Mouse (Mus musculus): ENCODE measurements around the gene Lyzl4. TPM values are rescaled to one million over a fixed set of nuclear protein-coding genes. Genes with fewer than 3 reads are reported as not detected.
A peak's percentile ranks its signal among the peaks of the same experiment; 100 is the strongest.

The Lyzl4 gene
- polyA plus RNA-seq, 1 experiment = not detected

GRCm38 (mm10) chr9:121677069-121677468 is 35.2 kb upstream of the Lyzl4 start:
- H3K27ac ChIP-seq (ENCODE audit: control insufficient read depth, insufficient read depth, low read depth, low read length, poor library complexity) = peak overlapping the region; percentile 20
- WGBS = 3% methylated on average over 4 of the region's 4 CpGs
- peaks cover 15% of the 10 kb centered on the region for H3K4me1 ChIP-seq (ENCODE audit: control insufficient read depth, insufficient read depth, low read length)
- TF ChIP-seq POLR2A (IDR thresholded peaks at IDR 0.05; ENCODE audit: borderline replicate concordance, control insufficient read depth, low read depth, low read length) = no peak
- TF ChIP-seq CTCF (IDR thresholded peaks at IDR 0.05; ENCODE audit: control insufficient read depth, insufficient read depth, low read length) = no peak
- peak overlapping the region; percentile 22 for H3K4me3 ChIP-seq (replicated peaks; ENCODE audit: control insufficient read depth, low read depth, low read length)

- no peak for TF ChIP-seq POLR2A (IDR thresholded peaks at IDR 0.05; ENCODE audit: borderline replicate concordance, control insufficient read depth, low read depth, low read length)
- no peak for TF ChIP-seq CTCF (IDR thresholded peaks at IDR 0.05; ENCODE audit: control insufficient read depth, insufficient read depth, low read length)
- peak overlapping the region; percentile 48 for H3K4me3 ChIP-seq (replicated peaks; ENCODE audit: control insufficient read depth, low read depth, low read length)
- 47% methylated on average over 2 of the region's 2 CpGs for WGBS
- H3K4me1 ChIP-seq (ENCODE audit: control insufficient read depth, insufficient read depth, low read length) = peaks cover 17% of the 10 kb centered on the region
- peak overlapping the region; percentile 70 for H3K27ac ChIP-seq (ENCODE audit: control insufficient read depth, insufficient read depth, low read depth, low read length, poor library complexity)
Measured at GRCm38 (mm10) chr9:121675556-121675955, 33.7 kb upstream of the Lyzl4 start.

- TF ChIP-seq CTCF (IDR thresholded peaks at IDR 0.05; ENCODE audit: control insufficient read depth, insufficient read depth, low read length) = no peak
- TF ChIP-seq POLR2A (IDR thresholded peaks at IDR 0.05; ENCODE audit: borderline replicate concordance, control insufficient read depth, low read depth, low read length) = peak; percentile 54; the same call in 1 of the 2 replicates
- H3K4me1 ChIP-seq (ENCODE audit: control insufficient read depth, insufficient read depth, low read length) = peaks cover 17% of the 10 kb centered on the region
- WGBS = 19% methylated on average over 9 of the region's 9 CpGs
- peak overlapping the region; percentile 42 for H3K4me3 ChIP-seq (replicated peaks; ENCODE audit: control insufficient read depth, low read depth, low read length)
- peak overlapping the region; percentile 70 for H3K27ac ChIP-seq (ENCODE audit: control insufficient read depth, insufficient read depth, low read depth, low read length, poor library complexity)
Measured at GRCm38 (mm10) chr9:121675011-121675410, 33.1 kb upstream of the Lyzl4 start.

DNA sequence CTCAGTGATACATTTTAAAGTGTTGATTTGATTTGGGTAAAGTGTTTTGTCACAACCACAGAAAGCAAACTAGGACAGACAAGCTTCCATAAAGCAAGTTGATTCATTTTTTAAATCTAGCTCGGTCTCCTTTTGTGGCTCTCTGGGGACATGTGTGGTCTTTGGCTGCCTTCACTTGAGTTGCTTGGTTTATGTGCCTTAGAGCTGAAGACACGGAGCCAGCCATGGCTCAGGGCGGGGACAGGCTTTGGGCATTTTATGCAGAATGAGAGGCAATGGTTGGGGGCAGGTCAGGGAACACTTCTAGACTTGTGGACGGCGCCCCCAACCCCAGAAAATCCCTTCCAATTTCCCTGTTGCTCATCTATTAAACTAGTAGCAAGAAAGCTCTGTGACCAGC is 31.8 kb upstream of the Lyzl4 start:
- no peak overlapping the region for H3K27ac ChIP-seq (ENCODE audit: control insufficient read depth, insufficient read depth, low read depth, low read length, poor library complexity)
- H3K4me1 ChIP-seq (ENCODE audit: control insufficient read depth, insufficient read depth, low read length) = peaks cover 19% of the 10 kb centered on the region
- TF ChIP-seq CTCF (IDR thresholded peaks at IDR 0.05; ENCODE audit: control insufficient read depth, insufficient read depth, low read length) (no peak), POLR2A (IDR thresholded peaks at IDR 0.05; ENCODE audit: borderline replicate concordance, control insufficient read depth, low read depth, low read length) (no peak)
- no peak overlapping the region for H3K4me3 ChIP-seq (replicated peaks; ENCODE audit: control insufficient read depth, low read depth, low read length)
- WGBS = 75% methylated on average over 5 of the region's 5 CpGs

GRCm38 (mm10) chr9:121672311-121672710 is 30.4 kb upstream of the Lyzl4 start:
- Histone ChIP-seq H3K4me3 (replicated peaks; ENCODE audit: control insufficient read depth, low read depth, low read length) (no peak overlapping the region), H3K4me1 (ENCODE audit: control insufficient read depth, insufficient read depth, low read length) (peaks cover 17% of the 10 kb centered on the region), H3K27ac (ENCODE audit: control insufficient read depth, insufficient read depth, low read depth, low read length, poor library complexity) (no peak overlapping the region)
- WGBS = 37% methylated on average over 5 of the region's 5 CpGs
- no peak for TF ChIP-seq POLR2A (IDR thresholded peaks at IDR 0.05; ENCODE audit: borderline replicate concordance, control insufficient read depth, low read depth, low read length)
- no peak for TF ChIP-seq CTCF (IDR thresholded peaks at IDR 0.05; ENCODE audit: control insufficient read depth, insufficient read depth, low read length)

DNA sequence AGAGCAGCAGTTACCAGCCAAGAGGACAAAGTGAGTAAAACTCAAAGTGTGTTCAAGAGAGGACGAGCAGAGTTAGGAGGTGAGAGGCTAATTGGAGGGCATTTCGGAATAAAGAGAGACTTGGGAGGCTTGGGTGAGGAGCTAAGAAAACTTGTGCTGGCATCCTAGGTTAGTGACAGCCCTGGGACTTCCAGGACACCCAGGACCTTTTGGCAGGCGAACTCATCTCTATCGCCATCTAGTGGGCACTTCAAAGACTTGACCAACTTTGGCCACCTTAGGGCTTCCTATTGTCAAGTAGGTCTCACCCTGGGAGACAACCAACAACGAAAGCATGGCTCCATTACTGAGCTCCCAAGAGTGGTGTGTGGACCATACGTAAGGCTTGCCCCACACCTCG is 29.4 kb upstream of the Lyzl4 start:
- Histone ChIP-seq H3K4me1 (ENCODE audit: control insufficient read depth, insufficient read depth, low read length) (peaks cover 11% of the 10 kb centered on the region; the same call in 1 of the 2 replicates), H3K4me3 (replicated peaks; ENCODE audit: control insufficient read depth, low read depth, low read length) (no peak overlapping the region), H3K27ac (ENCODE audit: control insufficient read depth, insufficient read depth, low read depth, low read length, poor library complexity) (no peak overlapping the region)
- TF ChIP-seq POLR2A (IDR thresholded peaks at IDR 0.05; ENCODE audit: borderline replicate concordance, control insufficient read depth, low read depth, low read length) (no peak), CTCF (IDR thresholded peaks at IDR 0.05; ENCODE audit: control insufficient read depth, insufficient read depth, low read length) (peak; percentile 77)
- 30% methylated on average over 7 of the region's 7 CpGs for WGBS

- TF ChIP-seq POLR2A (IDR thresholded peaks at IDR 0.05; ENCODE audit: borderline replicate concordance, control insufficient read depth, low read depth, low read length) (no peak), CTCF (IDR thresholded peaks at IDR 0.05; ENCODE audit: control insufficient read depth, insufficient read depth, low read length) (peak; percentile 76)
- Histone ChIP-seq H3K4me1 (ENCODE audit: control insufficient read depth, insufficient read depth, low read length) (peaks cover 10% of the 10 kb centered on the region; the same call in 1 of the 2 replicates), H3K4me3 (replicated peaks; ENCODE audit: control insufficient read depth, low read depth, low read length) (peak overlapping the region; percentile 65), H3K27ac (ENCODE audit: control insufficient read depth, insufficient read depth, low read depth, low read length, poor library complexity) (peak overlapping the region; percentile 33; the same call in 1 of the 2 replicates)
- under 1% methylated on average over 28 of the region's 28 CpGs for WGBS
Measured at GRCm38 (mm10) chr9:121669348-121669791, 27.5 kb upstream of the Lyzl4 start.

GRCm38 (mm10) chr9:121667822-121668221 is 25.9 kb upstream of the Lyzl4 start:
- no peak for TF ChIP-seq POLR2A (IDR thresholded peaks at IDR 0.05; ENCODE audit: borderline replicate concordance, control insufficient read depth, low read depth, low read length)
- no peak for TF ChIP-seq CTCF (IDR thresholded peaks at IDR 0.05; ENCODE audit: control insufficient read depth, insufficient read depth, low read length)
- Histone ChIP-seq H3K4me1 (ENCODE audit: control insufficient read depth, insufficient read depth, low read length) (peaks cover 6% of the 10 kb centered on the region; the same call in 1 of the 2 replicates), H3K27ac (ENCODE audit: control insufficient read depth, insufficient read depth, low read depth, low read length, poor library complexity) (peak overlapping the region; percentile 46), H3K4me3 (replicated peaks; ENCODE audit: control insufficient read depth, low read depth, low read length) (peak overlapping the region; percentile 47)
- WGBS = 34% methylated on average over 11 of the region's 11 CpGs

Measured in bone marrow, adult 2 months (tissue).